Mouse (Mus musculus): Measurements from ENCODE around the gene Cfap61.

Gene Cfap61

DNA sequence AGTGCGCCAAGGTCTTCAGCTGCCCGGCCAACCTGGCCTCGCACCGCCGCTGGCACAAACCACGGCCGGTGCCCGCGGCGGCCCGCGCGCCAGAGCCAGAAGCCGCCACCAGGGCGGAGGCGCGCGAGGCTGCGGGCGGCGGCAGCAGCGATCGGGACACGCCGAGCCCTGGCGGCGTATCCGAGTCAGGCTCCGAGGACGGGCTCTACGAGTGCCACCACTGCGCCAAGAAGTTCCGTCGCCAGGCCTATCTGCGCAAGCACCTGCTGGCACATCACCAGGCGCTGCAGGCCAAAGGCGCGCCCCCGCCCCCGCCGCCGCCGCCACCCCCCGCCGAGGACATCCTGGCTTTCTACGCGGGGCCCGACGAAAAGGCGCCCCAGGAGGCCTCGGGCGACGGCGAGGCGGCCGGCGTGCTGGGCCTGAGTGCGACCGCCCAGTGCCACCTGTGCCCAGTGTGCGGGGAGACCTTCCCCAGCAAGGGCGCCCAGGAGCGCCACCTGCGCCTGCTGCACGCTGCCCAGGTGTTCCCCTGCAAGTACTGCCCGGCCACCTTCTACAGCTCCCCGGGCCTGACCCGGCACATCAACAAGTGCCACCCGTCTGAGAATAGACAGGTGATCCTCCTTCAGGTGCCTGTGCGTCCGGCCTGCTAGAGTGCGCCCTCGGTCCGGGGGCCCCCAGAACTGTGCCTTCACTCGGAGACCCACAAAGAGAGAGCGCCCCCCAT is 288.8 kb downstream of the Cfap61 start:
- no peak for DNase-seq

DNA sequence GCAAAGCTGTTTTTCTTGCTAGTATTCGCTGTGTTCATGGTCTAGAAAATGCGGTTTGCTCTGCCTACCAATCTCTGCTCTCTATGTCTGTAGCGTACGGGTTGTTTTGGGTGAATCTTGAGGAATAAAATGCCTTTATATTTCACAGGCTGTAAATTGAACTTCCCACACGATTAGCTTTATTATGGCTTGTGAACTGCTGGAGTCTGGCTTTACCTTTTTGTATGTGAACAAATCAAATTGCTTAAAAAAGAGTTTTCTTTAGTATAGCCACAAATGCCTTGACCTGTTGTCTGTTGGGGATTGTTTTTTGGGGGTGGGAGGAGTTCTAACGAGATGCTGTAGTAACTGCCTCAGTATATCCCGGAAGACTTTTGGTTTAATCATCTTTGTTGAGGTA is 289.6 kb downstream of the Cfap61 start:
- DNase-seq: no peak

DNA sequence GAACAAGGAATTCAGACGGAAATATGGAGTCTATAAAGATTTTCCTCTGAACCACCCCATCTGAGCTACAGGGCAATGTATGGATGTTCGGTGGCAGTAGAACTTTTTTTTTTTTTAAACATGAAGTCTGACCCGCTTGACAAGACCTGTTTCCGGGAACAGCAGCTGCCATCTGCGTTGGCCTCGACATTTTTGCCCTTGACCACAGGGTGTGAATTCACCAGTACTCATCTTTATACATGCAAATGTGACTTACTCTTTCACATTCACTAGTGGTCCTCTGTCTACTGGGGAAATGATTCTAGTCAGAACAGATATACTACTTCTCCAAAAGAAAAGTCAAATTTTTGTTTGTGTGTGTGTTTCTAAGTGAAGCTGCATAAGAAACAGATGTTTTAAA is 291.2 kb downstream of the Cfap61 start:
- no peak for DNase-seq

- DNase-seq: no peak
Observed at GRCm38 (mm10) chr2:146226484-146226883, 291.9 kb downstream of the Cfap61 start.

DNA sequence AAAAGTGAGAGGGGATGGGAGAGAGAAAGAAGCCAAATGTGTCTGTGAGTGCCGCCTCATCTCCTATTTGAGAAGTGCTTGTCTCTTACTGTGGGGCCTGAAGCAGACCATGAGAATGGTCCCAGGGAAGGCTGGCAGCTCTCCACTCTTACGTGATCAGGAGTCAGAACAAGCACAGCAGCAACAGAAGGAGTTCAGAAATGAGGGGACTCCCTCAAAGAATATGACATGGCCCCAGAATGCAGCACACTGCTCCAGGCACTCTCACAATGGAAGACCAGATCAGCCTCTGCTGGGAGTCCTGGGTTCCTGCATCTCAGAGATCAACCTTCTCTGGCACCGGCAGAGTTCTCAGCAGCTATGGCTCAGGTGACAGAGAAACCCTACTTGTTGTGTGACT is 293.1 kb downstream of the Cfap61 start:
- DNase-seq: no peak

- DNase-seq: no peak
Observed at GRCm38 (mm10) chr2:146228435-146228834, 293.9 kb downstream of the Cfap61 start.

DNA sequence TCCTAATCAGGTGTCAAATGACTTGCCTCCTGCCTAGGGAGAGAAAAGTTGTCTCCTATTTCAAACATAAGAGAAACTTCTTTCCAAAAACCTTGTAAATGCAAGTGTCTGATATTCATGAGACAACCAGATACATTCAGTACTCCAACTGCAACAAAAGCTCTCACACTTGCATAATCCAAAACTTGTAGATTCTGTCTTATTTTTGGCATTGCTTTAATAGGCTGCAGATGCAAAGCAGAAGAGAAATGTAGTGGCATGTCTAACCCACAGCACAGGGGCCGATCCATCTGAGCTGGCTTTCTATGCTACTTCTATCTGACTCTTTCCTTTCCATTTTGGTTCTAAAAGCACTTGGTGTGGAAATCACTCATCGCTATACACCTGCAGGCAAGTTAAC is 296.9 kb downstream of the Cfap61 start:
- no peak for DNase-seq

- DNase-seq: no peak
Observed at GRCm38 (mm10) chr2:146239196-146239747, 304.7 kb downstream of the Cfap61 start.

- no peak for DNase-seq
Observed at GRCm38 (mm10) chr2:146244049-146244448, 309.5 kb downstream of the Cfap61 start.

- DNase-seq: no peak
Observed at GRCm38 (mm10) chr2:146245401-146245800, 310.8 kb downstream of the Cfap61 start.

DNA sequence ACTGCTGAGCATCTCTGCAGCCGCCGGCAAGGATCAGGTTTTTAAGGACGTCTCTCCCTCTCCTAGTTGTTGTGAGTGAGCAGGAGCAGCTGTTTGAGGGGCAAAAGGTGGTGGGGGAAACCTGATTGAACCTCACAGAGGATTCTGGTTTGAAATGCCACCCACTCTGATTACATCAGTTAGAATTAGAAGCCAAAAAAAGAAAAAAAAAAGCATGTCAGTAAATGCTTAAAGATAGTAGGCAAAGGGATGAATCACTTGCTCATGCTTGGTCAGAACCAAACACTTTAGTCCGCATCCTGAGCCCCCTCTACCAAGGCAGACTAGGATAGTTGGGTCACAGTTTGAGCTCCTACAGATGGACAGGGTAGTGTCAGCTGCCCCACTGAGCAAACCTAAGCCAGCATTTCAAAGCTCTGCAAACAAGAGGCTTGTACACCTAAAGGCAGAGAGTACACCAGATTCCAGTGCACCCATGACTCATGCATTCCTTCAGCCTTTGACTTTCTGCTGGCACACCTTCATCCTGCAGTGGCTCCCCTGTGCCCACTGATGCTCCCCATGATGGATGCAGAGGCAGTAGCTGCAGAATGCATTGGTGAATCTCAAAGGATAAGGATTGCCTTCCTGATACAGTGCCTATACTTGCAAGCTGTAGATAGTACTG is 312.0 kb downstream of the Cfap61 start:
- no peak for DNase-seq

DNA sequence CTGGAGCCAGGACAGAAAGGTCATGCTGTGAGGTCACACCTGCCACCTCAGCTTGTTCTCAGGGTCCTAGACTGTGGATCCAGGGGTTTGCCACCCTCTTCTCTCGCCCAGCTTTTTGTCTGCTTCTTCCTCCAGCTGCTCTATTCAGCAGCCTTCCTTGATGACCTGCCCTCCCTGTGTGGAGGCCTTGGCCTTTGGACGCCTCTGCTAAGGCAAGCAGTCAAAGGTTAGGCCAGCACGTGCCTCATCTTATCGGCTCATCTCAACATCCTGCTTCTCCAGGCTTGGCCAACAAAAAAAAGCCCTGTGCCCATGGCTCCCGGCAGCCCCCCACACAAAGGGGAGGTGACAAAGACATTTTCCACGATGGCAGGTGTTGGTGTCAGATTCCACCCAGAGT is 313.0 kb downstream of the Cfap61 start:
- no peak for DNase-seq

- DNase-seq: no peak
Observed at GRCm38 (mm10) chr2:146249033-146249432, 314.4 kb downstream of the Cfap61 start.

GRCm38 (mm10) chr2:146250236-146250904 is 315.8 kb downstream of the Cfap61 start:
- DNase-seq: no peak

DNA sequence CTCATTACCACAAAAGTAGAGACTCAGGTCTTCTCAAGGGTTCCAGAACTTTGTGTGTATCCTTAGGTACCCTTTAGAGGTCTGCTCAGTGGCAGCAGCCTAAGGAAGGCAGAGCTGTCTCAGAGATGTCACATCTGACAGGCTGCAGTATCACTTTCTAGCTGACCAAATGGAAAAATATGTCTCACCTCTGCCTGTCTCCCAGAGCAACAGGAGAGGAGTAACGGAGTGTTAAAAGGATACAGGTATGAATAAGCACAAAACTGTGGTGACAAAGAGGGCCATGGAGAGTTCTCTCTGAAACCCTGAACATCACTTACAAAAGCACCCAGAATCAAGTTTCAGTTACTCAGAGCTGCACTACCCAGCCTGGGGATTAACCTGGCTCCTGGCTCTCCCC is 319.8 kb downstream of the Cfap61 start:
- DNase-seq: no peak

GRCm38 (mm10) chr2:146255636-146256035 is 321.1 kb downstream of the Cfap61 start:
- no peak for DNase-seq

- no peak for DNase-seq
Observed at GRCm38 (mm10) chr2:146256321-146256875, 321.8 kb downstream of the Cfap61 start.

DNA sequence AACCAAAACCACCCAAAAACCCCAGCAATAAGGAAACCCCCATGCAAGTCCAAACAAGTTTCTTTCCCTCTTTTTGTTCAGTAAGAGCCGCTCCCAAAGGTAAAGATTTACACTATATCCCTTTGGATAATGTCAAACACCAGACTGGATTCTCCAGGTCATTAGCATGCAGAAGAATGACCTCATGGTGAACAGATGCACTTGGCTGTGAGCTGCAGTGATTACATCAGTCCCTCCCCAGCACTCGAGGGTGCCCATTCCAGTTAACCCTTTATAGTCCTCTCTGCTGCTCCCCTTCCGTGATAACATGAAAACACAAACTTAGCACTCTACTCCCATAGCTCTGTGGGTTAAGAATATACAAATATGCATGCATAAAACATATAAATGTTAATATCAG is 322.5 kb downstream of the Cfap61 start:
- DNase-seq: no peak

DNA sequence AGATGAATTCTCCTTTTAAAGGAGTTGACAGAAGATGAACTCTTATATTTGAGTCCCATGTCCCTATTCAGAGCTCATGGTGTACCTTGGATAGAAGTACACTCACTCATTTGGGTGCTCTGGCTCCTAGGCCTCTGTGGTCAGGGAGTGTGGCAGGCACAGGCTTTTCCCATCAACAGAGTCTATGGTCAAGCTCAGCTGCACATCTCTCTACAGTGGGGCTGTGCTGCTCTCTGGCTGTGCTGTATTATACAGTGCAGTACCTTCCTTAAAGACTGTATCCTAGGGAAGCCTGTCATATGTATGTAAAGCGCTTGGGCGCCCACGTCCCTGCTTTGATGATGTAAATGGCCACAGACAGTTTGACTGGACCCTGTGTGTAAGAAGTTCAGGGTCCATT is 323.0 kb downstream of the Cfap61 start:
- no peak for DNase-seq

GRCm38 (mm10) chr2:146258736-146259469 is 324.3 kb downstream of the Cfap61 start:
- DNase-seq: no peak

DNA sequence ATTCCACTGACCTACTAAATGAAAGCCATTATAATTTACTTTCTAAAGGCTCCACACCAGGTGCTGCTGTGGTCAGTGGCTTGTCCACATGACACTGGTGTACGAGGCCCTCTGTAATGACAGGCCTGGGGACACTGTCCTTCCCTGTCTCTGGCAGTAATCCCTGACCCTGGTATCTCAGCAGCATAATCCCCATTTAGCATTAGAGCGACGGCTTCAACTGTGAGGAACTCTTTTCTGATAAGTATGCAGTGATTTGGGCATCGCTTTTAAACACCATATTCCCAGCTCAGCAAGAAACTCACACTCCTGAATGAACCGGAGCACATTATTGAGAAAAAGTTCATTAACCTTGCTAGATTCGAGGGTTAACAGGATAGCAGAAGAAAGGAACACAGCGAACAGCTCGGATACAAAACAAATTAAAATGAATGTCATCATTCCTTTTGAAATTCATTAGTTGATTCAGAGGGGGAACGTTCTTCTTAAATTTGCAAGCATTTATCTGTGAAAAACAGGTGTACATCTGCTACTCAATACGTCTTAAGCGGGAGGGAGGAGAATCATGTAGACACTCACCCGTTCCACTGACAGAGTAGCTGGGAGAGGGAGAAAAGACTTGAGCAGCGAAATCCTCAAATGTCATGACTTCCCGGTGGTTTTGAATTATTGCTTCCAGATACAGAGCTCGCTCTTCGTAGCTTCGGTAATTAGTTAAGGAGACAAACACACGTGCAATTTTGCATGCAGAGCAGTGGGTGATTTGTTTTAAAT is 325.4 kb downstream of the Cfap61 start:
- DNase-seq: no peak

GRCm38 (mm10) chr2:146261146-146261545 is 326.6 kb downstream of the Cfap61 start:
- DNase-seq: no peak

All from kidney, adult 11 months (tissue).